Mouse (Mus musculus) spleen, adult 2 months (tissue): ENCODE measurements around the gene Tcp11l1.

Source experiments
- CTCF ChIP-seq: fragments of 200-500 bp; IDR thresholded peaks from 2 replicates; pipeline ENCODE4 v1.5.1; 2011; ENCODE audit warnings: mild to moderate bottlenecking, inconsistent platforms; ENCODE audit not compliant: insufficient read depth, insufficient read length, insufficient replicate concordance; ENCODE audit errors: extremely low read depth
- POLR2A ChIP-seq: fragments of 200-500 bp; IDR thresholded peaks from 2 replicates; pipeline ENCODE4 v1.6.1; 2011; ENCODE audit warnings: low read depth, low read length, inconsistent platforms

DNA sequence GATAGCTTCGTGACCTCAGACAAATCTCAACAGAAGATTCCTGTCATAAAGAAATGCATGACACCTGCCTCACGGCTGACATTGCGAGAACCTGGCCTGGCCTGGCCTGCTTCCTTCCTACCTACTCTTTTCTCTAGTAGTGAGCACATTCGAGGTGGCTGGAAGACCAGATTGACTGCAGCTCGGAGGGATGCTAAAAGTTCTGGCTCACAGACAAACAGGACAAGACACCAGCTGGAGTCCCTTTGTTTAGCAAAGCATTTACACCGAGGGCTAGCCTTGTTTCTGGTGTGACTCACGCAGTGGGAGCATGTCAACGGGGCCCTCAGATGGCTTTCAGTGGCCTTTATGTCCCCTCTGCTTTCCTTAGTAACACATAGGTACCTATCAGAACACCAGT is 23.2 kb downstream of the Tcp11l1 start:
- TF ChIP-seq CTCF (no peak), POLR2A (no peak)
